Mouse (Mus musculus) small intestine, adult 10 weeks (tissue): Measurements from ENCODE around the gene Fntb. TPM values are rescaled to one million over a fixed set of nuclear protein-coding genes. Genes with fewer than 3 reads are reported as not detected.

Source experiments
- polyA plus RNA-seq: library from polyadenylated mRNA; stranded (reverse); fragments of 350-450 nt; fragmentation: Illumina TruSeq; extraction: RNeasy Lipid Tissue Mini Kit (QIAGEN cat#74804); gene quantifications from one replicate; pipeline ENCODE4 v1.2.3, GENCODE M21; 2014; ENCODE audit warnings: low replicate concordance

Fntb gene
- 0.97 TPM for polyA plus RNA-seq

DNA sequence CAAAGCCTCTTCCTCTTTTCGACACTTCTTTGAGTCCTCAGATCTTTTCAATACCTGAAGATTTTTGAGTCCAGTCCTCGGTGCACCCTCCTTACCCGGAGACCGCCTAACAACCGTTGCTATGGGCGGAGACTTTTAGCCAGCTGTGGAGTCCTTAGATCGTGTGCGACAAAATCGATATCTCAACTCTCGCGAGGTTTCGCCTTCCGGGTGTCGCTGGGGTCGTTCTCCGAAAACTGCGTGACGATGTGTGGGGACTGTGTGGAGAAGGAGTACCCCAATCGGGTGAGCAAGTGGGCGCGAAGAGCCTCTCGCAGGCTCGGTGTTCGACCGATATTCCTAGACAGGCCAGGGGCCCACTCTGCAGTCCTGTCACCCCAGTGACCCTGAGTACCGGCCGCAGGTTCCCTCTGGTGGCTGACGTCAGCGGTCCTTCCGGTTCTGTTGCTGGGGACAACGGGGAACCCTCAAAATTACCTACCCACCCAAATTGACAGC lies at the start of gene Fntb, which contains the start of gene Churc1:
Fntb (plus strand) TSS at position 236 of the 498 bp plus-strand sequence.
Churc1 (plus strand) TSS at position 185 of the 498 bp plus-strand sequence.

DNA sequence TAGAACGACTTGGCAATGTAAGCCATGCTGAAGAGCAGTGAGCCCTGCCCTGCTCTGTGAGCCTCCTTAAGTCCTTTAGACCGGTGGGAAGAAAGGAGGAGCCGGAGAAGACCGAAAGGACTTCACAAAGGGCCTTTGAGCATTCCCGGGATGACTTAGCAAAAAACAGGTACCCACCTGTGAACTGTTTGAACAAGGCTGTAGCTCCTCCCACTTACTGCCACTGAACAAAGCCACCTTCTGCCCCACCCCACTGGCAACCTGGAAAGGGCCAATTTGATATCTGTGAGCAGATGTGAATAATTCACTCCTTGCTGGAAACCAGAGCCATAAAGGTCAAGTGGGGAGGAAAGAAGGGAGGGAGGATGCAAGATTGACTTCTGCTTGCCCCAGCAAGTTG lies 30.0 kb downstream of the Fntb start, which contains the start of gene Gpx2:
Gpx2 (minus strand) TSS at position 205 of the 400 bp plus-strand sequence.

DNA sequence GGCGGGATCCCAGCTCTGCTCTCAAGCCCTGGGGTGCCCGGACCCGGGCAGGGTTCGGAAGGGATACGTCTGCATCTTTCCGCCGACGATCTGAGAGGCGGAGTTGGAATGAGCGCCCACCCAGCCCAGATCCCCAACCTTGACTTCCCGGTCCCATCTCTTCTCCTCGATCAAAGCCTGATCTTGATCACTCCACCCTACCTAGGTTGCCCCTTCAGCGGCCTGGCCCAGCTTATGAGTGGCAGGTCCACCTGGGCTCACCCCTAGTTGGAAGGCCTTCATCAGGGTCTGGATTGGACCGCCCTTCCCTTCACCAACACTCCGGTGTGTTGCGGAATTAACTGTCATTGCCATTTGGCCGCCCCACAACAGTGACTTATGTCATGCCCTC lies 57.3 kb downstream of the Fntb start, which contains the start of gene Rab15:
Rab15 (minus strand) TSS at position 258 of the 391 bp plus-strand sequence.

DNA sequence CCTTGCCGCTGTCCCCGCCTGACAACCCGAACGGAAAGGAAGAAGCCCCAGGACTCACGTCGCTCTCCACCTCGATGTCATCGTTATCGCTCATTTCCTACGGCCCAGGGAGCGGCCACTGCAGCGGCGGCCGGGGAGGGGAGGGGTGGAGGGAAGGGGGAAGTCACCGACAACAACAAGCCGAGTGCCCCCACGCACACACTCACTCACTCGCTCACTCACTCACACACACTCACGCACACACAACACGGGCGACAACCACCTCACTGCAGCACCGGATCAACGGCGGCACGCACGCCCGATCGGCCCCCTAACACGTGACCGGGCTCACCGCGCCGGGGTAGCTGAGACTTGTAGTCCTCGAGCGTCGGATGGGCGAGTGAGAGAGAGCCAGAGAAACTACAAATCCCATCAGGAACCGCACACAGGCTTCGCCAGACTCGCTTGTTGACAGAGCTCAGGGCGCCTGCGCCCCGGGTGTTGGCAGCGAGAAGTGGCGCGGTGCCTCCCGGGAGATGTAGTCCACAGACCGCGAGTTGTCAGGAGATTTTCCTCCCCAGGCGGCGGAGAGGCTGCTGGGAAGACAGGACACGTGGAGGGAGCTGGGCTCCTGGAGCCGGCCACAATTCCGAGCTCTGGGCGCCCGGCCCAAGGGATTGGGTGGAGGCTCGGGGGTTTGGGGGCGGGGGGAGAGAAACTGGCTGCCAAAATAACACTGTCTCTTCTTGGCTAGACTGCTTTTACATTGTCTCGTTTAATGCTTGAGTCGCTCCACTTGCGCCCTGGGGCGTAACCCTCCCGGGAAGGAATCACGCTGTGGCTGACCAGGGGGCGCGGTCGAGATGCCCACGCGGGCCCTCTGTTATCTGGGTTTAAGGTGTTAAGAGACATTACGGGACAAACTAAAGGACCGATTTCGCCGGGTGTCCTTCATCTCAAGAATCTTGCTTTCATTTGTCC lies 196.8 kb downstream of the Fntb start, which contains the start of gene Max:
Max (minus strand) TSS at position 270 of the 960 bp plus-strand sequence.

Other genes with a start within 250 kb of the Fntb start
- 2.3 TPM for gene Plekhg3, start 234.7 kb upstream of the Fntb start, polyA plus RNA-seq
- 0.04 TPM for gene Sptb, start 55.0 kb upstream of the Fntb start, polyA plus RNA-seq
- gene Churc1, start 51 bp upstream of the Fntb start, polyA plus RNA-seq: 49.1 TPM
- gene Gpx2, start 30.0 kb downstream of the Fntb start, polyA plus RNA-seq: 5.5 TPM
- gene Rab15, start 57.3 kb downstream of the Fntb start, polyA plus RNA-seq: 2.7 TPM
- 283 TPM for gene Max, start 196.6 kb downstream of the Fntb start, polyA plus RNA-seq